Mouse (Mus musculus): ENCODE data around the gene Hdac8.

DNA sequence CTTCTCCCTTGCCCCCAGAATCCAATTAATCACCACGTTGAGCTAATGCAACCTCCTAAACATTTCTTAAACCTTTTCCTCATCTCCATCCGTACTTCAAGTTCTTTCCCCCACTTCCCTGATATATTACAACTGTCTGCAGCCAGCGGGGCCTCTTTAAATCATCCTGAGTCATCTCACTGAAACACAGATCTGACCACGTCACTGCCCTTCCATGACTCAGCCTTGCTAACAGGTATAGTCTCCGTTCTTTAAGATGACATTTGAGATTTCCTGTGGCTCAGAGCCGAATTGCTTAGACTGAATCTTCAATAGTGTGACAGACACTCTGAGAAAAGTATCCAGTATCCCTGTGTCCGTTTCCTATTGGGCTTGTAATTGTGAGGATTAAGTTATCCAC lies 122.0 kb downstream of the Hdac8 start:
- TF ChIP-seq CTCF (IDR thresholded peaks at IDR 0.05; ENCODE audit: insufficient read depth, low read depth, low read length) (no peak), POLR2A (IDR thresholded peaks at IDR 0.05; ENCODE audit: insufficient read depth, low read depth, low read length) (no peak)

Measured in olfactory bulb, adult 2 months (tissue).